Mouse (Mus musculus): Measurements from ENCODE around the gene Gamt.
A peak's percentile ranks its signal among the peaks of the same experiment; 100 is the strongest.
"Not testable (repeated sequence)": the region's sequence is repeated elsewhere in the genome, so short reads cannot be mapped to it uniquely, and the experiment has no call there.

Gene Gamt

GRCm38 (mm10) chr10:80226416-80227165 is 34.2 kb downstream of the Gamt start, which contains the start of gene Mum1:
Gene Mum1, plus strand, starts transcription at chr10:80226434.
- peak; percentile 100 for DNase-seq

- DNase-seq: no peak
Measured at GRCm38 (mm10) chr10:80226071-80226415, 34.8 kb downstream of the Gamt start.

GRCm38 (mm10) chr10:80223137-80223536 is 37.7 kb downstream of the Gamt start:
- not testable (repeated sequence) for DNase-seq

GRCm38 (mm10) chr10:80220676-80221075 is 40.1 kb downstream of the Gamt start:
- no peak for DNase-seq

- DNase-seq: no peak
Measured at GRCm38 (mm10) chr10:80215048-80215772, 45.6 kb downstream of the Gamt start.

GRCm38 (mm10) chr10:80211547-80212103 is 49.2 kb downstream of the Gamt start:
- not testable (repeated sequence) for DNase-seq

- no peak for DNase-seq
Measured at GRCm38 (mm10) chr10:80208841-80209371, 51.9 kb downstream of the Gamt start.

GRCm38 (mm10) chr10:80208248-80208647 is 52.6 kb downstream of the Gamt start:
- no peak for DNase-seq
